Mouse (Mus musculus) liver, embryonic 15.5 days (tissue): Measurements from ENCODE around the gene Il17d. TPM values are rescaled to one million over a fixed set of nuclear protein-coding genes. Genes with fewer than 3 reads are reported as not detected.

Source experiments
- ATAC-seq: fragments of 200-750 bp; cut with Nextera tagmentation; 2 replicates; pipeline ENCODE4 v1.8.0; 2017; ENCODE audit warnings: moderate number of reproducible peaks, mild to moderate bottlenecking, moderate library complexity; ENCODE audit not compliant: insufficient read depth
- H3K27ac ChIP-seq: fragments of 300-500 bp; sonication (generic); replicated peaks from 2 replicates; pipeline ENCODE4 v1.5.1; 2015; ENCODE audit warnings: mild to moderate bottlenecking, inconsistent platforms
- H3K27me3 ChIP-seq: fragments of 300-500 bp; sonication (generic); 2 replicates; pipeline ENCODE4 v1.6.1; 2015; ENCODE audit warnings: mild to moderate bottlenecking, inconsistent platforms
- H3K36me3 ChIP-seq: fragments of 300-500 bp; sonication (generic); replicated peaks from 2 replicates; pipeline ENCODE4 v1.6.1; 2015; ENCODE audit warnings: moderate library complexity, mild to moderate bottlenecking, inconsistent platforms
- H3K4me1 ChIP-seq: fragments of 300-500 bp; sonication (generic); replicated peaks from 2 replicates; pipeline ENCODE4 v1.6.1; 2015; ENCODE audit warnings: inconsistent platforms
- H3K4me2 ChIP-seq: fragments of 300-500 bp; sonication (generic); 2 replicates; pipeline ENCODE4 v1.6.1; 2015; ENCODE audit warnings: moderate library complexity, mild to moderate bottlenecking, inconsistent platforms
- H3K4me3 ChIP-seq: fragments of 300-500 bp; sonication (generic); replicated peaks from 2 replicates; pipeline ENCODE4 v1.5.1; 2015; ENCODE audit warnings: mild to moderate bottlenecking, inconsistent platforms
- H3K9ac ChIP-seq: fragments of 300-500 bp; sonication (generic); 2 replicates; pipeline ENCODE4 v1.6.1; 2015; ENCODE audit warnings: moderate library complexity, mild to moderate bottlenecking, inconsistent platforms
- H3K9me3 ChIP-seq: fragments of 300-500 bp; sonication (generic); replicated peaks from 2 replicates; pipeline ENCODE4 v1.6.1; 2016; ENCODE audit warnings: inconsistent platforms
- WGBS: fragments of 180-500 bp; shearing (Covaris S2); methylation state at CpG from one replicate; pipeline ENCODE4 v1.1.7; 2015; ENCODE audit warnings: mixed read lengths; ENCODE audit not compliant: insufficient replicate concordance; 5-methylcytosine and 5-hydroxymethylcytosine counted together
- polyA plus RNA-seq: library from polyadenylated mRNA; unstranded; fragments of >200 nt; fragmentation: Nextera tagmentation; extraction: Ambion mirVana; gene quantifications from 2 replicates; pipeline ENCODE4 v1.2.1, GENCODE M21; 2015

The Il17d gene
- polyA plus RNA-seq, 1 experiment from 2014 or later = 0.26 TPM

DNA sequence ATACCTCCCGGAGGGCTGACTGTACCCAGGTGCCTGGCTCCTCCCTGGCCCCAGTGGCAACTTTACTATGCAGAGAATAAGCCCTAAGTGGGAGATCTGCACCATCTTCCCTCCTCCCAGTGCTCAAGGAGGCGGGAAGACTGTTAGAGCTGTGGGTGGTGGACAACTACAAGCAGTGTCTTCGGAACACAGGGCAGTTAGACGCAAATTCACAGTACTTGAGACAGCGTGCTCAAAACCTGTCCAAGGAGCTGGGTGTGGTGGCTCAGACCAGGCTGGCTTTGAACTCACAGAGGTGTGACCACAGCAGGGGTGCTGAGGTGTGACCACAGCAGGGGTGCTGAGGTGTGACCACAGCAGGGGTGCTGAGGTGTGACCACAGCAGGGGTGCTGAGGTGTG, 29.9 kb downstream of the Il17d start:
- 80% methylated on average over 5 of the region's 5 CpGs for WGBS

DNA sequence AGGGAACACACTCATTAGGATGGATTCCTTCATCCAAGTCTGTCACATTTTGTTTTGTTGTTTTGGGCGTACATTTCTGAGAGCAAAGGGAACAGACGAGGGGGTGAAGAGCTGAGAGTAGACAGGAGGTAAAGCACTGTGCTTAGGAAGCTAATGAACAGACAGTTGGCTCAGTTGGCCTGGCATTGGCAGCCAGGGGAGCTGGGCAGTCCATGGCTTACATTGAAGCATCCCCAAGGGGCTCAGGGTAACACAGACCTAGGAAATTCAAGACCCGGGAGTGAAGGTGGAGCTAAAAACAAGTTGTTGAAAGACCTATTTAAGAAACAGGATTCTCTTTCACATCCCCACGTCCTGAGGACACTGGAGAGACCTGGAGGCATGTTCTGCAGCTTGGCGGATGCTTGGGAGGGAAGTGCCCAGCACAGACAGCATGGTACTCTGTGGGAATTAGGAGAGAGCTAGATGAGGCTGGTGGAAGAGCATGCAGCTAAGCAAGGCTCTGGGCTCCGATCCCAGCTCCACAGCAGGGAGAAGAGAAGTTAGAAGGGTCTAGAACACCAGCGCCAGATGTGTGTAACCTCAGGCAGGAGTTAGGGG, 31.0 kb downstream of the Il17d start:
- H3K27me3 ChIP-seq = no peaks in the 10 kb centered on the region
- no peak overlapping the region for H3K4me3 ChIP-seq
- H3K27ac ChIP-seq = no peak overlapping the region
- H3K36me3 ChIP-seq = no peaks in the 10 kb centered on the region
- ATAC-seq = no peak
- H3K9me3 ChIP-seq = no peaks in the 10 kb centered on the region
- 67% methylated on average over 7 of the region's 7 CpGs for WGBS
- H3K9ac ChIP-seq = no peak overlapping the region
- no peaks in the 10 kb centered on the region for H3K4me1 ChIP-seq
- H3K4me2 ChIP-seq = no peak overlapping the region

More for the DNA sequence above, 29.9 kb downstream of the Il17d start:
- Histone ChIP-seq H3K36me3 (0 out of 2 replicates have a peak, but pooled peaks cover 5% of the 10 kb centered on the region), H3K27ac (no peak overlapping the region), H3K4me3 (no peak overlapping the region), H3K9ac (no peak overlapping the region), H3K4me2 (no peak overlapping the region), H3K4me1 (no peaks in the 10 kb centered on the region), H3K27me3 (no peaks in the 10 kb centered on the region), H3K9me3 (no peaks in the 10 kb centered on the region)
- ATAC-seq = no peak

DNA sequence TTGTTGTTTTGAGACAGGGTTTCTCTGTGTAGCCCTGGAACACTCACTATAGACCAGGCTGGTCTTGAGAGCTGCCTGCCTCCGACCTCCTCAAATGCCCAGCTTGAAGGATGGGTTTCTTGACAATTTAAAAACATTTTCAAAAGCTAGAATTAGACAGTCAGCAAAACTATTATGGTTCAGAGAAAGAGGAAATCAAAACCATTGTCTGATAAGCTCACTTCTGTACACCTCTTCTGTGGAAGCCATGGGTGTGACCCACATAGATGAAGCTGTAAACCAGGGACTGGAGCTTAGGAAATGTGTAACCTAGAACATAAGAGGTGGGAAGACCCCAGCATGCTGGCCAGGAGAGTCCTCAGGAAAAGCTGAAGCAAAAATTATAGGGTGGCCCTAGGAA, 32.3 kb downstream of the Il17d start:
- 69% methylated on average over 1 of the region's 1 CpGs for WGBS
- no peaks in the 10 kb centered on the region for H3K9me3 ChIP-seq
- ATAC-seq = no peak
- H3K4me3 ChIP-seq = no peak overlapping the region
- no peaks in the 10 kb centered on the region for H3K27me3 ChIP-seq
- H3K4me2 ChIP-seq = no peak overlapping the region
- H3K9ac ChIP-seq = no peak overlapping the region
- no peak overlapping the region for H3K27ac ChIP-seq
- H3K4me1 ChIP-seq = no peaks in the 10 kb centered on the region
- H3K36me3 ChIP-seq = no peaks in the 10 kb centered on the region

DNA sequence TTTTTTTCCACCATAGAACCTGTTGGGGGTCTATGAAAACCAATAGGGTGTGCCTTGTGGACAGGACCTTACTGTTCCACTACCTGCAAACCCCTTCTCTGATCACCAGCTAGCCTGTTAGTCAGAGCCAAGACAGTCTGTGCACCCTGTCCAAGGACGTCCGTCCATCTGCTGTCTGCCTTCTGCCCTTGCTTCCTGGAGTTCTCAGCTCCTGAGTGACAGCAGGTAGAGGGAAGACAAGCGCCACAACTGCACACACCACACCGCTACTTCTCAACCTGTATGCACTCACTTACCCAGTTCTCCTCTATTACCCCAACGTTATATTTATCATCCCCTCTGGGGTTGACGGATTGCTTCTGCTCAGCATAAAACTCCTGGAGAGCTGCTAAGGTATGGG, 41.0 kb downstream of the Il17d start:
- Histone ChIP-seq H3K27me3 (no peaks in the 10 kb centered on the region), H3K4me2 (no peak overlapping the region), H3K9ac (no peak overlapping the region), H3K4me1 (peaks cover 8% of the 10 kb centered on the region), H3K36me3 (no peaks in the 10 kb centered on the region), H3K27ac (no peak overlapping the region), H3K9me3 (no peaks in the 10 kb centered on the region), H3K4me3 (no peak overlapping the region)
- WGBS = 75% methylated on average over 6 of the region's 6 CpGs
- no peak for ATAC-seq

DNA sequence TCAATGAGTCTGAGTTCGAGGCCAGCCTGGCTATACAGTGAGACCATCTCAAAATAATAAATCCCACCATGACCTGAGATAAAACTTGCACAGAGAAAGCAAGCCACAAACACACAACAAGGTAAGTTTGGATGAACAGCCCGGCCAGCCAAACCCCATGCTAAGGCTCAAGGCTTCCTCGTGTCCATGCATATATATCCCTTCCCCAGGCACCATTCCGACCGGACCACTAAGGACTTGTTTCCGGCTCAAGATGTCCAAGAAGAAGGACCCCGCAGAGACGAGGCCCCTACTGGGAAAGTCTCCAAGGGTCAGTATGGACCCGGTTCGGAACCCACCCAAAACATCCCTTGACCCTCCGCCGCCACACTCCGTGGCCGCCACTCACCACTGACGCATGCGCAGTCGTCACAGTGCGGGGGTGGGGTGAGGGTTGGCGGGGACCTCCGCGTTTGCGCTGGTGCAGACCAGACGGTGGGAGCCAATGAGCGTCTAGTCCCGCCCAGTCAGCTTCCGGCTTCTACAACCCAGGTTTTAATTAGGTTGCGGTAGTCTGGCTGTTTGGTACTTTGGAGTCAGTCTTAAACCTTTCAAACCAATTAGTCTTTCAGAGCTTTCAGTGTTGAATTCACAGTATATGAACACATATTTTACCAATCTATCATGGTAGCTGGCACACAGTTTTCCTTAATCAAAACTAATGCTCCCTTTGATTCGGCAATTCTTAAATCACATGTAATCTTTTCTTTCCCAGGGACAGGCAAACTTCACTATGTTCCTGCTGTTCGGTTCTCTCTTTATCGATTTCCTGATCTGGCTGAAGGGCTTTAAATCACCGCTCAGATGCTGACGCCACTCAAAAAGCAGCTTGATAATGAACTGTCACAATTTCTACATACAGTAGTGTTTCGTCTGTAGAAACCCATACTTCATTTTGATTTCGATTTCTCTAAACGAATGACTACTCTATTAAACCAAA, 46.9 kb downstream of the Il17d start, which contains the start of gene Eef1akmt1:
Gene Eef1akmt1 (minus strand): TSS at position 458 of the 979 bp plus-strand sequence.
- peak within 1 kb of the TSS; percentile 81 for H3K4me2 ChIP-seq
- no peaks in the 10 kb centered on the region for H3K27me3 ChIP-seq
- H3K4me3 ChIP-seq = peak within 1 kb of the TSS; percentile 73
- peak within 1 kb of the TSS; percentile 59 for H3K9ac ChIP-seq
- H3K4me1 ChIP-seq = peaks cover 13% of the 10 kb centered on the region
- peak; percentile 98 for ATAC-seq
- no peaks in the 10 kb centered on the region for H3K9me3 ChIP-seq
- H3K27ac ChIP-seq = peak within 1 kb of the TSS; percentile 80
- WGBS = 5% methylated on average over 35 of the region's 35 CpGs
- H3K36me3 ChIP-seq = peaks cover 2% of the 10 kb centered on the region

DNA sequence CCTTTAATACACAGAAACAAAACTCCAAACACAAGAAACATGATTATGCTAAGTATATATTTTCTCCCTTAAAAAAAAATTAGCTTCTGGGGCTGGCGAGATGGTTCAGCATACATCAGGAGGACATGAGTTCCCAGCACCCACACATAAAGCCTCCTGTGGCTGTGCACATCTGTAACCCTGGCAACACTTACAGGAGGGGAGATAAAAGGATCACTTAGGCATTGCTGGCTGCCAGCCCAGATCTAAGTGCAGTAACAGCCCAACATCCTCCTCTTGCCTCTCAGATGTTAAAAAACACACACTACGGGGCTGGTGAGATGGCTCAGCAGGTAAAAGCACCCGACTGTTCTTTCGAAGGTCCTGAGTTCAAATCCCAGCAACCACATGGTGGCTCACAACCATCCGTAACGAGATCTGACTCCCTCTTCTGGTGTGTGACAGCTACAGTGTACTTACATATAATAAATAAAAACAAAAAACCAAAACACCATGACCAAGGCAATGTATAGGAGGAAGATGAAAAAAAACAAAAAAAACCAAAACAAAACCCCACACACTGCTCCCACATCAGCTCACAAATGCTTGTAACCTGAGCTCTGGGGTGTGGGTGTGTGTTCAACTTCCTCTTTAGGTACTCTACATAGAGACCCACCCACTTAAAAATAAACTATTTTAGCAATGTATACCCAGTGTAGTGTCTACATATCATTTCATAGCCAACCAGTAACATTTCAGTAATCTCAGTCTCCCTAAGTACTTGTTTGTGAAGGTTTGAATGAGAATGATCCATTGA, 50.4 kb downstream of the Il17d start:
- H3K4me2 ChIP-seq = no peak overlapping the region
- no peak overlapping the region for H3K27ac ChIP-seq
- H3K4me1 ChIP-seq = peaks cover 9% of the 10 kb centered on the region
- H3K9me3 ChIP-seq = no peaks in the 10 kb centered on the region
- no peak overlapping the region for H3K9ac ChIP-seq
- H3K4me3 ChIP-seq = no peak overlapping the region
- no peaks in the 10 kb centered on the region for H3K27me3 ChIP-seq
- no peak for ATAC-seq
- 72% methylated on average over 6 of the region's 6 CpGs for WGBS
- H3K36me3 ChIP-seq = peaks cover 17% of the 10 kb centered on the region

DNA sequence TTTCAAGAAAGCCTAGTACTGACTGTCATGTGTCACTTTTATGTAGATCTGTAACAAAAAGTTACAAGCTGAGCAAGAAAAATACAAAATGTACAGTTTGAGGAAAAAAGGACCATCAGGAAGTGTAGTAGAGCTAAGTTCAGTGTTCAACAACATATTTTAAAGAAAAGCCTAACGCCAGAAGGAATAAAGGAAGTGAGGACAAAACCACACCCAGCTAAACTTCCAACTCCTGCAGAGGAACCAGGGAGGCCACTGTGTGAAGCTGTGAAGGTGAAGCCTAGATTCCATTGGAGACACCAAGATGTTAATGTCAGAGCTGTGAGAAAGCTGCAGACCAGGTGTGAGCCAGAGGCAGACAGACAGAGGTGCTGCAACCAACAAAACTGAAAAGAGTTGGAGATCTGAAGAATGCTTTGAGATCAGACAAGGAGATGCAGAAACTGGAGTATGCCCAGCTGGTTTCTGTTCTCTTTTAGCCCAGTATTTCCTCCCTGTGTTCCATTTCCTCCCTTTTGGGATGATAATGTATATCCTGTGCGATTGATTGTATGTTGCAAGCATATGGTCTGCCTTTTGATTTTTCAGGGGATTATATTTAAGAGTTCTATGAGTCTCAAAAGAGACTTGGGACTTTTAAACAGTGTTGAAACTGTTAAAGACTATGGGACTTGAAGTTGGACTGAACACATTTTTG, 51.9 kb downstream of the Il17d start:
- H3K36me3 ChIP-seq = peaks cover 27% of the 10 kb centered on the region
- no peaks in the 10 kb centered on the region for H3K4me1 ChIP-seq
- no peak for ATAC-seq
- H3K27me3 ChIP-seq = no peaks in the 10 kb centered on the region
- no peaks in the 10 kb centered on the region for H3K9me3 ChIP-seq
- no peak overlapping the region for H3K4me2 ChIP-seq
- no peak overlapping the region for H3K4me3 ChIP-seq
- whole genome bisulfite sequencing = 74% methylated on average over 2 of the region's 2 CpGs
- H3K27ac ChIP-seq = no peak overlapping the region
- no peak overlapping the region for H3K9ac ChIP-seq

DNA sequence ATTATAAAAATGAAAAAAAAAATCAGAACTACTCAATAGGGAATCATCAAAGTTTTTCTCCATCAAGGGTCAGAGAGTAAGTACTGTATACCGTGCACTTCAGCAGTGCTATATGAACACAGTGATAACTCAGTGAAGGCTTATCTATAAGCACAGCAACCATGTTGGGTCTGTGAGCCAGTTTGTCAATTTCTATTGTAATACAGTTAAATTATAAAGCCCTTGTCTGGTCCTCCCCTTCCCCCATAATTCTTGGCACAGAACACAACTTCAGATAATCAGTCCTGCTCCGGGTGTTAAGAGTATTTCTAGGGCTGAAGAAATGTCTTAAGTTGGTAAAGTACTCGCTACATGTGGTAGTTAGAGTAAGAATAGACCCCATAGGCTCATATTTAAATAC, 67.3 kb downstream of the Il17d start:
- Histone ChIP-seq H3K9me3 (no peaks in the 10 kb centered on the region), H3K36me3 (peaks cover 84% of the 10 kb centered on the region), H3K9ac (no peak overlapping the region), H3K4me1 (no peaks in the 10 kb centered on the region), H3K4me3 (no peak overlapping the region), H3K27me3 (no peaks in the 10 kb centered on the region), H3K27ac (no peak overlapping the region), H3K4me2 (no peak overlapping the region)
- WGBS = 60% methylated on average over 3 of the region's 3 CpGs
- ATAC-seq = no peak
